Mouse (Mus musculus): ENCODE data around the gene Riok1. TPM values are rescaled to one million over a fixed set of nuclear protein-coding genes. Genes with fewer than 3 reads are reported as not detected.

The Riok1 gene
- polyA plus RNA-seq, 1 experiment from 2014 or later, result 50.4 TPM

- Histone ChIP-seq H3K9me3 (no peaks in the 10 kb centered on the region), H3K27ac (no peak overlapping the region), H3K36me3 (replicated peaks) (no peaks in the 10 kb centered on the region), H3K4me1 (no peaks in the 10 kb centered on the region), H3K27me3 (ENCODE audit: poor library complexity, severe bottlenecking) (no peaks in the 10 kb centered on the region), H3K4me3 (no peak overlapping the region)
- no peak for DNase-seq (ENCODE audit: extremely low spot score, low spot score)
- 79% methylated on average over 9 of the region's 9 CpGs for WGBS
Observed at GRCm38 (mm10) chr13:38109081-38109480, 72.3 kb downstream of the Riok1 start.

Small RNAs within 50 kb of the gene (microRNA-seq; reads per million reads assigned to microRNA genes)
- not detected for gene Gm27387

Other genes with a start within 250 kb of the Riok1 start
- 117 and 126 TPM in 2 replicates for gene Ssr1, start 42.8 kb upstream of the Riok1 start, polyA plus RNA-seq (2016; fragmentation: Nextera tagmentation; extraction: Ambion mirVana)
- gene Cage1, start 74 bp downstream of the Riok1 start, polyA plus RNA-seq (2016; fragmentation: Nextera tagmentation; extraction: Ambion mirVana), result 0.65 and 1.1 TPM in 2 replicates
- 0.92 and 1.2 TPM in 2 replicates for gene Dsp, start 114.3 kb downstream of the Riok1 start, polyA plus RNA-seq (2016; fragmentation: Nextera tagmentation; extraction: Ambion mirVana)
- 39.0 and 40.0 TPM in 2 replicates for gene Snrnp48, start 167.9 kb downstream of the Riok1 start, polyA plus RNA-seq (2016; fragmentation: Nextera tagmentation; extraction: Ambion mirVana)

All from forebrain, embryonic 10.5 days (tissue).